Mouse (Mus musculus) ovary, adult 10 weeks (tissue): ENCODE data around the gene Gm20479. TPM values are rescaled to one million over a fixed set of nuclear protein-coding genes. Genes with fewer than 3 reads are reported as not detected.

Experiments
- polyA plus RNA-seq: library from polyadenylated mRNA; stranded (reverse); fragments of 350-450 nt; fragmentation: Illumina TruSeq; extraction: RNeasy Lipid Tissue Mini Kit (QIAGEN cat#74804); gene quantifications from one replicate; pipeline ENCODE4 v1.2.3, GENCODE M21; 2014

Gm20479 gene
- not detected for polyA plus RNA-seq

GRCm38 (mm10) chr7:27356861-27357594 lies at the start of gene Gm20479:
Gene Gm20479 (minus strand): TSS chr7:27357419.

DNA sequence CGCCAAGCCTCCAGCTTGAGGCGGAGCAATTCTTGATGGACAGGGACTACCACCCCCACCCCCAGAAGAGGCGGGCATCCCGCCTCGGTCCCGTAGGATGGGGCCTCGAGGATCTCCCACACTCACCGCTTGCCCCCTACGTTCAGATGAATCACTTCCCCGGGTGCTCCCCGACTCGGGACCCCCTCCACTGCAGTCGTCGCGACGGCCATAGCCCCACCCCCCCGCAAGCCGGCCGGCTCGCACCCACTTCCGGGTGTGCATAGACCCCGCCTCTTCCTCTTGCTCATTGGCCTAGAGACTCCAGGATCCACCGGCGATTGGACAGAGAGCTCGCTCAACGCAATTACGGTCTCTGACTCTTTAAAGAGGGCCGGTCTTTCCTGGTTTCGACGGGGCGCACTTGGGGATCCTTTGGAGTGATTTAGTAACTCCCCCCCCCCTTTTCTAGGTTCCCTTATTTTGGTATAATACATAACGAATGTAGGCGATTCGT lies 1.4 kb downstream of the Gm20479 start, which contains the start of gene Shkbp1:
Shkbp1 (minus strand) TSS at position 275 of the 496 bp plus-strand sequence.

DNA sequence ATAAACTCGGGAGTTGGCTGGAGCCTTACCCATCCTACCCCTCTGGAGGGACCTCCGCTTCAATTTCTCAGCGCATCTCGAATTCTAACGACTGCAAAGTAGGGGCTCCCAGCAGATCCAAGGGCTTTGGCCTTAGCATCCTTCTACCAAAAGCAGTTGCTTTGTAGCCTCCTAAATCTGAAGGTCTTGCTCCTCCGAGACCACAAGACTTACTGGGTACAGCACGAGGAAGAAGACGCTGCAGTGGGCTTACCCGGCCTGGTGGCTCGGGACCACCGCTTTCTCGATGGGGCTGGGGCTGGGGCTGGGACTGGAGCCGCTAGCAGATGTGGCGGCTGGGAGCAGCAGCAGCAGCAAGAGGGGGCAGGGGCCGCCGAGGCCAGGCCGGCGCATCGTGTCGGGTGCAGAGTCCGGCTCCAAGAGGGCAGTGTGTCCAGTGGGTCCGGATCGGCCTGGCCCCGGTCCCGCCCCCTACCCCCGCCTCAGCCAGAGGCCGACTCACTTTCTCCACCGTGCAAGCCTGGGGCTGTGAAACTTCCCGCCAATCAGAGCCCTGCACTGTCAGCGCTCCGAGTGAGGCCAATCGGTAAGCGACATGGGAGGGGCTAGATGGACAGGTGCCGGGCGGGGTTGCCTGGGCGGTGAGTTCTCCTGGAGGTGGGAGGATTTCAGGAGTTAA lies 19.9 kb downstream of the Gm20479 start, which contains the start of gene Ltbp4:
Ltbp4 (minus strand) TSS at position 518 of the 679 bp plus-strand sequence.

Other genes starting within 250 kb of the Gm20479 start
- 1.7 TPM for gene Cyp2f2, start 237.5 kb downstream of the Gm20479 start, polyA plus RNA-seq
- gene Cyp2t4, start 203.7 kb downstream of the Gm20479 start, polyA plus RNA-seq = not detected
- gene Egln2, start 190.6 kb downstream of the Gm20479 start, polyA plus RNA-seq = 2.4 TPM
- 1.2 TPM for gene Rab4b, start 178.5 kb downstream of the Gm20479 start, polyA plus RNA-seq
- not detected for gene Gm21983, start 176.3 kb downstream of the Gm20479 start, polyA plus RNA-seq
- gene Mia, start 176.3 kb downstream of the Gm20479 start, polyA plus RNA-seq = not detected
- 7.6 TPM for gene BC024978, start 161.6 kb downstream of the Gm20479 start, polyA plus RNA-seq
- gene Snrpa, start 161.1 kb downstream of the Gm20479 start, polyA plus RNA-seq = 6.0 TPM
- gene Itpkc, start 128.8 kb downstream of the Gm20479 start, polyA plus RNA-seq = 0.48 TPM
- gene Coq8b, start 124.4 kb downstream of the Gm20479 start, polyA plus RNA-seq = 0.68 TPM
- gene Numbl, start 99.0 kb downstream of the Gm20479 start, polyA plus RNA-seq = 0.51 TPM
- not detected for gene Ltbp4, start 19.7 kb downstream of the Gm20479 start, polyA plus RNA-seq
- 0.54 TPM for gene Shkbp1, start 1.4 kb downstream of the Gm20479 start, polyA plus RNA-seq
- gene Sptbn4, start 90.3 kb upstream of the Gm20479 start, polyA plus RNA-seq = not detected
- gene Blvrb, start 90.6 kb upstream of the Gm20479 start, polyA plus RNA-seq = not detected
- 2.0 TPM for gene Sertad3, start 116.3 kb upstream of the Gm20479 start, polyA plus RNA-seq
- 0.51 TPM for gene Sertad1, start 129.5 kb upstream of the Gm20479 start, polyA plus RNA-seq
- 0.14 TPM for gene Prx, start 141.9 kb upstream of the Gm20479 start, polyA plus RNA-seq
- 0.46 TPM for gene Hipk4, start 165.8 kb upstream of the Gm20479 start, polyA plus RNA-seq
- 0.34 TPM for gene Pld3, start 195.8 kb upstream of the Gm20479 start, polyA plus RNA-seq
- gene 2310022A10Rik, start 195.8 kb upstream of the Gm20479 start, polyA plus RNA-seq = 2.0 TPM
- gene Akt2, start 234.1 kb upstream of the Gm20479 start, polyA plus RNA-seq = 9.0 TPM